Mouse (Mus musculus): ENCODE measurements around the gene Ercc6.
A peak's percentile ranks its signal among the peaks of the same experiment; 100 is the strongest.

Ercc6 gene

DNA sequence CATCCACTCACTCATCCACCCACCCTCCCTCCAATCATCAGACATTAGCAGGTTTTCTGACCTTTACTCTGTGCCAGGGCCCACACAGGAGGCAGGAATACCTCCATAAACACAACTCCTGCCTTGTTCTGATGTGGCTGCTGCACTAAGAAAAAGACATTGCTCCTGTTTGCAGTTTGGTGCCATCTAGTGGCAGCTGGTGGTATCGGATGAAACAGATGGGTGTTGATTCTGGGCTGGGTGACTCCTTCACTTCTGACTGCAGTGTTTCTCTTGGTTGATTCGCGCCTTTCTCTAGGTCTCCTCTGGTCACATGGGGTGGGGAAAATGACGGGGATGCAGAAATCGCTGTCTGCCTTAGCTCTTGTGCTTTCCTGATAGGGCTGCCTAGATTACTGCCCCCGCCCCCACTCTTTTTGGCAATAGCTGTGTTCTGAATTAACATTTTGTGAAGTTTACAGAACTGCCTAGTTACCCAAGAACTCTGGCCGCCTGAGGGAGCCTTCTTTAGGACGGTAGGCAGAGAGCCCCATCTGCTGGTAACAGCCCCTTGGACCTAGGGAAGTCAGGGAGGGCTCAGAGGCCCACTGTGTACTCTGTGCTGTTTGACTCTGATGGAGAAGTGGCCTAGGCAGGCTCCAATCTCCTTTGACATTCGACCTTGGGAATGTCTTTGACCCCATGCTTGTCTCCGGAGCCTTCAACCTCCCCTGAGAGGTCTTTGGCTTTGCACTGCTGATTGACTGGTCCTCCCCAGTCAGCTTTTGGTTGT is 73.9 kb downstream of the Ercc6 start:
- DNase-seq = peak; percentile 67

DNA sequence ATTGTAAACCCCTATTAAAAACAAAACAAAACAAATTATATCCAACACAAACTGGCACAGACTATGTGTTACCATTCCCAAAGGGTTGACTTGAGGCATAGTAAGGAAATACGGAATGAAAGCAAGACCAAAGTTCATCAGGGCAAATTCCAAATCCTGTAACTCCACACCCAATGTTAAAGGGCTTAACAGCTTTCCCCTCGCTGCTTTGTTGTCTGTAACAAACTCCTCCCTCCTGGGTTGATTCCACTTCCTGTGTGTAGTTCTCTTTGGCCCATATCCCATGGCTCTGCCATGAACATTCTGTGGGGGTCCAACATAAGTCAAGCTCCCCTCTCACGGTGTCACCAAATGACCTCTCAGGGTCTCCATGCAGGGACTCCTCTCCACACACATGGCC is 77.1 kb downstream of the Ercc6 start:
- DNase-seq = no peak

DNA sequence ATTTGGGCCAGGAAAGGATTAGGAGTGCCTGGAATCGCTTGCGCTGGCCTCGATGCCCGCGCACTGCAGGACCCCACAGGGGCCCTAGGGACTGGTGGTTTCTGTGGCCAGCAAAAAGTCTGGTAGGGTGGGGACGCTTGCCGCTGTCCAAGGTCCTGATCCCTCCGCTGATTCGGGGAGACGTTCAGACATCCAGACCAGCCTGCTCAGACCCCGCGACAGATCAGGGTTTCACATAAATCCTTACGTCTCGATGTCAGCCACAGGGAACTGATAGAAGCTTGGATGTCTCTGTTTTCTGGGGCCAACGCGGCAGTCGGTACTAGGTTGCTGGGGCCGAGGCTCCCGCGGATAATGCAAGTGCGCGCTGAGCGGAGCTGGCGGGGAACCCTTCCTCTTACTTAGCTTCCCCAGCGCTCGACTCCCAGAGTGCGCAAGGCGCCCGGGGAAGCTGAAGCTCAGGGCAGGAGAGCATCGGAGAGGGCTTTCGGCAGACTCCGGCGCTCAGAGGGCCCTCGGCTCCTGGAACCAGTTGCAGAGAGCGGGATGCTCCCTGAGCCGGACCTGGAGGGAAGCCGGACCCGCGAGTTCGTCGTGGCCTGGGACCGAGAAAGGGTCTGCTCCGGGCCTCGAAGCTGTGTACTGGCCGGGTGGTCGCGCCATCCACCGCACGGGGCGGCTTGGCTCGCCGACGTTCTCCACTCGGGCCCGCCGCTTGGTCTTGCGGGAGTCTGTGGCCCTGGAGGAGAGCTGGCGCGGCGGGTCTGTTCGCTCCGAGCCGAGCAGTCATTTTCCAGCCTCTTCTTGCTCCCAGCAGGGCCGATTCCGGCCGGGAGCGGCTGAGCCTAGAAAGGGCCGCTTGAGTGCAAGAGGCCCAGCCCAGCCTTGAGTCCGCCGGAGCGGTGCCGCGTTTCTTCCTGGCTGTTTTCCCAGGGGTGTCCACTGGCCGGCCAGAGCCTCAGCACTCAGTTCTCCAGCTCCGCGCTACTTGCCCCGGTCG is 84.2 kb downstream of the Ercc6 start:
- DNase-seq = no peak

DNA sequence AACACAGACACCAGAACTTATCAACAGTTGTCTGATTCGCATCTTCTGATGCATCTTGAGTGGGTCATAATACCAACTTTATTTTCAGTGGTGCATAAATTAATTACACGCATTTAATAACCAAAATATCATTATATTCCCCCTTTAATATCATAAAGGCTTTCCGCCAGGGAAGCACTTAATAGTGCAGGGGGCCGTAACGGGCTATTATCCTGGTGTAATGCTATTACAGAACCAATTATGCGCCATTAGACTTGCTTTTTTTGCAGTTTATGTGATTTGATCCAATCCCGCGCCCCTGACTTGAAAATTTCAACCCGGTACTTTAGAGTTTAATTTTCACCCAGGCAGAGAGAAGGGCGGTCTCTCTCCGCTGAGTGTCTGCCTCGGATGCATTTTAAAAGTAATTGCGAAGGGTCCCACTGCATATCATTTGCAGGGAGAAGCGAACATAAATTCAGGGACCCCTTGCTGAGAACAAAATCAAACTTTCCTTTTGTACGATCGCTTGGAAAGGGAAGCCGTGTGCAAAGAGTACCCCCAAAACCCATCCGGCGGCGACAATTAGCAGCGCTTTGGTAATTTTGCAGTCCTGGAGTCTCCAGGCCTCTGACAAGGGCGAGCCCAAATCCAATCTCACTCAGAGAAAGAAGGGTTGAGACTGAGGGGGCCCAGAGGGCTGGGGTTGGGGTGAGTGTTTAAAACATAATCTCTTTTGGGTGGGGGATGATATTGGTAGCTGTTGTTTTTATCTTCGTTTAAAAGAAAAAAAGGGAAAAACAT is 85.3 kb downstream of the Ercc6 start:
- DNase-seq = no peak

DNA sequence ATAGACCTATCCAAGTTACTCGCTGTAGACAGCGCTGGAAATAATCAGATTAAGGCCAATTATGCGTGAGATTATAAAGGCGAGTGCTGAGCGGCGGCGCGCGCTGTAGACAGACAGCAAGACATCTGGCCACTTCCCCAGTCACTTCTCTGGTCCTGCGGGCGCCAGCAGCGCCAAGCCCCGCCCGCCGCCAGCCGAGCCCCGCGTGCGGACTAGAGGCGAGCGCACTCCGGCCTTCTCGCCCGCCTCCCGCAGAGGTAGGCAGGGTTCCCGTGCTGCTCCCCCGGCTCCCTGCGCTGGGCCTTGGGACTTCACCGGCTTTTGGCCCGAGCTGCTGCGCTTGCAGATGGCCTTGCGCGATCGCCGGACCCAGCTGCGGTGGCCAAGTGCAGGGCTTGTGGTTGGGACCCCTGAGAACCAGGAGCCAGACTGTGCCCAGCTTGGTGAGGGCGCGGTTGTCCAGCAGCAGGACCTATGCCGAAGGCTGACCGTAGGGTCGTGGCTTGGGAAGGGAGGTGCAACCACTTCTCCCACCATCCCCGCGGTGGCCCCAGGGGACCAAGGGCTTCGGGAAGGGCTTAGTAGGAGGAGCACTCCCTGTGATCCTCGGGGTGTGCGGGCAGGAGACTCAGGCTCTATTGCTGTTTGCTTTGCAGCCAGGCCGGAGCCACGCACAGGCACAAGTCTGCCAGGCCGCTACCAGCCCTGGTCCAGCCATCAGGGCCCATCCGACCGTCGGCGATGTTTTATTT is 86.1 kb downstream of the Ercc6 start, which contains the start of gene Prrxl1:
Prrxl1 (plus strand) TSS at position 118 of the 752 bp plus-strand sequence.
- DNase-seq = no peak

DNA sequence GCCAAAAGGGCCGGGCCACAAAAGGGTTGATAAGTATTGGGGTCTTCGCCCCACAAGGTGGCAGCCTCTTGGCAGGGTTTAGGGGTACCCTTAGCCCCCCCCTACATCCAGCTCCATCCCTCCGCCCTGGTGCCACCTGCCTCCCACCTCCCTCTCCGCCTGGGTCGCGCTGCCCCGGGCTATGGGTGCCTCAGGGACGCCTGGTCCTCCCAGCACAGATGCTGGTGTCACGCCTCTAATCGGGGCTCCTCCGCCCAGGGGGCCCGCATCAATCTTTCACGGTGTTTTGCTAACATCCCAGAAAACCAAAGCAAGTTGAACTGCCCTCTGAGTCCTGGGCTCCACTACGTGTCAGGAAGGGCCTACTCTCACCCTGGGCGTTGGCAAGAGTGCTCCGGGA is 86.8 kb downstream of the Ercc6 start:
- DNase-seq = no peak

DNA sequence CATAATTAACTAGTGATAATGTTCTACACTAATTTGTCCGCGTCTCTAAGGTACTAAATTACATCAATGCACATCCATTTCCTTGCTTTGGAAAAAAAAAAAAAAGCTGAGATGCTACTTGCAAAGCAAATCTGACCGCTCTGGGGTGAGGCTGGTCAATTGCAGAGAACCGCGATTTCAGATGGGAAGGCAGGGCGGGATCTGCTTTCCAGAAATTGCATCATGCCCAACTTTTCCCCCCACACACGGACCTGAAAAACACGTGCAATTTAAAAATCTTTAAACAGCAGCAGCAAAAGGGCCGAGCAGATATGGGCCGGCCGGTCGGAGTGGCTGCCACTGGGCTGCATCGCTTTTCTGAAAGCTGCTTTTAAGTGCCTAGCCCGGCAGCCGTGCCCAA is 92.2 kb downstream of the Ercc6 start:
- no peak for DNase-seq

DNA sequence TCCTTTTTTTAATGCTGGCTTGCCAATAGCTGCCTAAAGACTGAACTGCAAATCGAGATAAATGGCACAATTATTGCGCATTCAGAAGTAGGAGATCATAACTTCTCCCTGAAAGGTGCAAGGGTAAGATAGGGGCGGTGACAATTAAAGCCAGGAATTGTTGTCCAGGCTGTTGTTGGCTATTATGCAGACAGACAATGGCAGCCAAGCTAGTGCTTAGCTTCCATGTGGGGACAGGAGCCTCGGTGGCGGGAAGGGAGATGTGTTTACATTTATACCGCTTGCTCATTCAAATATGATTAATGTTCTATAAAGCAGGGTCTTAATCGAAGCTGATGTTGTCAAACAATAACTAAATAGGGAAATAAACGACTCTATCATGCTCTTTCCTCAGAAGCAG is 93.0 kb downstream of the Ercc6 start:
- no peak for DNase-seq

DNA sequence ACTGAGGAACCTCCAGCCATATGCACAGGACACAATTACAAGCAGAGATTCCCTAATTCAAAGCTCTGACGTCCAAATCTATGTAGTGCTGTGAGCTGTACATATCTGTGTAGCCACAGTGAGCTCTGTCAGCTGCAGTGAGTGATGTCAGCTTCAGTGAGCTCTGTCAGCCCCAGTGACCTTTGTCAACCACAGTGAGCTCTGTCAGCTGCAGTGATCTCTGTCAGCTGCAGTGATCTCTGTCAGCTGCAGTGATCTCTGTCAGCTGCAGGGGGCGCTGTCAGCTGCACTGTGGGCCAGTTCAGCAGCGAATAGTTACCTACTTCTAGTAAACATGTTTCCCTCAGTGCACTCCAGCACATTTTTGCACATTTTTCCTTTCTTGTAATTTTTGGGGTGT is 96.1 kb downstream of the Ercc6 start:
- no peak for DNase-seq

DNA sequence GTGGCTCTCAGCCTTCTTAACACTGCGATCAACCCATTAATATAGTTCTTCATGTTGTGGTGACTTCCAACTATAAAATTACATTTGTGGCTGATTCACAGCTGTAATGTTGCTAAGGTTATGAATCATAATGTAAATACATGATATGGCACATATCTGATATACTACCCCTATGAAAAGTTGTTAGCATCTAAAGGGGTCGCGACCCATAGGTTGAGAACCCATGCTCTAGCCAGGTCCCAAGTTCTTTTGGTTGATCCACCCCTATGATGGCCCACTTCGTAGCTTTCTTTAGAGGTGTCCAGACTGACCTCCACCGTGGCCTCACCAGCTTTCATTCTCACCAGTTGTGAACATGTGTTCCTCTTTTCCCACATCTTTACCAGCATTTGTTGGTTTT is 103.9 kb downstream of the Ercc6 start:
- no peak for DNase-seq

DNA sequence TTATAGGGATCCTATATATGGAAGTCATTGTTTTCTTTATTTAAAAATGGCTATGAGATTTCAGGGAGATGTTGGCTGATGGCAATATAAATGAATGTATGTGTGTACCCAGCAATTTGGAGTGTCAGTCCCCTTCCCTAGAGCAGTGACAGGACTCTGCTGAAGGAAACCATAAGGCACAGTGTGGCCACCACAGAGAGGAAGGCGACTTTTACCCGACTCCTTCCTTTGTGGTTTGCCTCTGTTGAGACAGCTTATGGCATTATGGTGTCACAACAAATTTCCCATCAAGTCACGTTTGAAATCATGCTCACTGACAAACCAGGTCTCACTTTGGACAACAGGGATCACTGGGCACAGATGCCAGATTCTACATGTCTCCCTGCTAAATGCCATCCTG is 110.9 kb downstream of the Ercc6 start:
- DNase-seq = no peak

DNA sequence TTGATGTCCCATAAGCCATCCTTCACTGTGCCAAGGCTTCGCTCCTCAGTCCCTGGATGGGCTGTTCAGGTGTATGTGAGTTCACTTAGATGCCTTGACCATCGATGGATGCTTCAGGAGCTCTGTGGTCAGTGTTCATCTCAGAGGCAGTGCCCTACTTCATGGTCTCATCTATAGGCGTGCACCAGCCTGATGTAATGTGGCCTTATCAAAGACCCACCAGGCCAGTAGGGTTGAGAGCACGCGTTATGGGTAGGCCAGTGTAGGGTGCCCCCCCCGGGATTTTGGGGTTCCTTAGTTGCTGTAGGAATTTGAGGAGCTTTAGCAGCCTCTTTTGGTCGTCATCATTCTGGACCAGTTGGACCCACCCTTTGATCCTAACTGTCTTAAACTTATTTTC is 111.5 kb downstream of the Ercc6 start:
- no peak for DNase-seq

DNA sequence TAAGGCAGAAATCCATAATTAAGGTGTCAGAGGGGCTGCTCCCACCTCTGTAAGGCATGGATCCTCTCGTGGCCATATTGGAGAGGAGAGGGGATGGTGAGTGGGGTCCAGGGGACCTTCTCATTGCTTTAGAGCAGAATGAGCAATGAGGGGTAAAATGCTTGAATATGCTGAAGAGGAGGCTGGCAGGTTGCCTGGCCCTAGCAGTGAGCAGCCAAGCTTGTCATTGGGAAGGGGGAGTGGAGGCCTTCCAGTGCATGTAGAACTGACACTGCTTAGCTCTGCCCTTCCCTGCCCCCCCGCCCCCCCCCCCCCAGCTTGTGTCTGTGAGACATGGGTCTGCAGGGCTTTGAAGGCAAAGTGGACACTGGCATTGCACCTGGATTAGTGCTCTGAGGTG is 114.0 kb downstream of the Ercc6 start:
- DNase-seq = no peak

DNA sequence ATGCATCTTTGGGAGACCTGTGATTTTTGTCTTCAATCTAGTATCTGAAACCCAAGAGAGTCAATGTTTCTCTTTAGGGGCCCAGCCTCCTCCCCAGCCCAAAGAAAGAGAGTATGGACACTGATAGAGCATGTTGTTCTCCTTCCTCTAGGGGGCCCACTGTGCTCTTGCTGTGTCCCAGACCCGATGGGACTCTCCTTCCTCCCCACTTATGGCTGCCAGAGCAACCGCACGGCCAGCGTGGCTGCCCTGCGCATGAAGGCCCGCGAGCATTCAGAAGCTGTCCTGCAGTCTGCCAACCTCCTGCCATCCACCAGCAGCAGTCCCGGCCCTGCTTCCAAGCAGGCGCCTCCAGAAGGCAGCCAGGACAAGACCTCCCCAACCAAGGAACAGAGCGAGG is 115.3 kb downstream of the Ercc6 start:
- DNase-seq = no peak

All from cerebellum, adult 9-10 months (tissue).